Mouse (Mus musculus): Measurements from ENCODE around the gene Gm42906. TPM values are rescaled to one million over a fixed set of nuclear protein-coding genes. Genes with fewer than 3 reads are reported as not detected.

Gm42906 gene
- polyA plus RNA-seq, 1 experiment from 2014 or later, result not detected

DNA sequence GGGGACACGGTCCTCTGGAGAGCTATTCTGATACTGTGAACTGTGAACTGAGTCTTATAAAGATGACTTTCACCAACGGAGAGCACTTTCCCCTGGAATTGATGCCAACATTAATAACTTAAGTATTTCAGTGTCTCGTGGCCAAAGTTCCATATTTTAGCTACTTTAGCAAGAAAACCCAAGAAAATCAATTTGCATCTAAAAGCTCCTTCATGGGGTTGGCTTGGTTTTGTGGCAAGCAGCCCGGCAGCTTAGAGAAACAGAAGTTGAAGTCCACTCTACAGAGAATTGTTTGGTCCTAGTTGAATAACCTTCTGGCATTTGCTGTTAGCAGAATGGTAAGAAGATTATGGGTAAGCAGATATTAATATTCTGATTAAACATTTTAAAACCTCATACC lies 196.6 kb downstream of the Gm42906 start:
- no peak overlapping the region for H3K9ac ChIP-seq (ENCODE audit: low read depth, low read length)
- no peak for ATAC-seq (replicated peaks; ENCODE audit: insufficient number of reproducible peaks, low FRiP score, low TSS enrichment)
- no peak overlapping the region for H3K4me2 ChIP-seq
- H3K36me3 ChIP-seq (ENCODE audit: control insufficient read depth, insufficient read depth, low read length), result no peaks in the 10 kb centered on the region
- no peak overlapping the region for H3K27ac ChIP-seq (ENCODE audit: low read depth, low read length)
- peaks cover 10% of the 10 kb centered on the region; the same call in 1 of the 2 replicates for H3K27me3 ChIP-seq (ENCODE audit: control insufficient read depth, insufficient read depth, low read length)
- no peaks in the 10 kb centered on the region for H3K9me3 ChIP-seq (replicated peaks; ENCODE audit: control insufficient read depth, low read length)
- no peak overlapping the region for H3K4me3 ChIP-seq (ENCODE audit: low read depth, low read length)
- H3K4me1 ChIP-seq (ENCODE audit: control insufficient read depth, insufficient read depth, low read length), result no peaks in the 10 kb centered on the region; the same call in none of the 2 replicates
- 83% methylated on average over 4 of the region's 4 CpGs for WGBS (ENCODE audit: insufficient replicate concordance)

DNA sequence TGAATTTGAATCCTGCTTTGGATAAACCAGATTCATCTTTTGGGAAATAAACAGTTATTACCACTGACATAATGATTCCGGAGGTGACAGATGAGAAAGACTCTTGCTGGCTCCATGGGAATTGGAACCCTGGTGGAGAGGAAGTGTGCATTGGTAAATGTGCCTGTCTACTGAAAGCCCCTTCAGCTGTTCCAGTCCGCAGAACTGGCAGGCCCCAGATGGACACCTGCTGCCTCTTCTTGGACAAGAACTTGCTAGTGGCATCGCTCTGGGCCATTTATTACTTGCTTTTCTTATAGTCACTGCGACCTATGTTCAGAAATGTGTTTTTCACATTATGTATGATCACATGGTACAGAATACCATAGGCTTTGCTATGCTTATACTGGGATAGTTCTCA lies 197.5 kb downstream of the Gm42906 start:
- WGBS (ENCODE audit: insufficient replicate concordance), result 82% methylated on average over 4 of the region's 4 CpGs
- no peaks in the 10 kb centered on the region for H3K9me3 ChIP-seq (replicated peaks; ENCODE audit: control insufficient read depth, low read length)

DNA sequence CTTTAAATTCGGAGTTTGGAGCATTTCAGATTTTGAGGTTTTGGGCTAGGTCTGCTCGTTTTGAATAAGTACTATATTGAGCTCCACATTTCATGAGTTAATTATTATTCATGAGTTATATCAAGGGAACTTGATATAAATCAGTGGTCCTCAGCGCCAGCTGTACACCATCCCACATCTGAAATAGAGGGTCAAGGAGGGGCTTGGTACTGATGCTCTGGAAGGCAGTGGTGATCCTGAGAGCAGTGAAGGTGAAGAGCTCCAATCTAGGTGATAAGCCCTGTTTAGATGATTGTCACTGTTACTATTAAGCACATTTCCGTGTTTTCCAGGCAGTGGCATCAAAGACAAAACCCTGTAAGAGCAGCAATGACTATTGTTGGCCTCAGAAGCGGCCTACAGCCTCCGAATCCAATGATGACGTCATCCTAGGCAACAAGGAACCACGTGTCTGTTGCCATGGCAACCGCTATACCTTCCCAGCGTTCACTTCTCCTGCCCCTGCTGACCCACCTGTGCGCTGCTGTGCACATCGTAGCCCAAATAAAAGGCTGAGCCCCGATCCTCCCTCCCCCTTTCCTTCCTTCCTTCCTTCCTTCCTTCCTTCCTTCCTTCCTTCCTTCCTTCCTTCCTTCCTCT lies 199.5 kb downstream of the Gm42906 start:
- H3K27me3 ChIP-seq (ENCODE audit: control insufficient read depth, insufficient read depth, low read length), result peaks cover 7% of the 10 kb centered on the region; the same call in 1 of the 2 replicates
- no peak for ATAC-seq (replicated peaks; ENCODE audit: insufficient number of reproducible peaks, low FRiP score, low TSS enrichment)
- 78% methylated on average over 13 of the region's 13 CpGs for WGBS (ENCODE audit: insufficient replicate concordance)

More for the DNA sequence above, 197.5 kb downstream of the Gm42906 start:
- Histone ChIP-seq H3K4me2 (no peak overlapping the region), H3K4me1 (ENCODE audit: control insufficient read depth, insufficient read depth, low read length) (no peaks in the 10 kb centered on the region; the same call in none of the 2 replicates), H3K36me3 (ENCODE audit: control insufficient read depth, insufficient read depth, low read length) (no peaks in the 10 kb centered on the region), H3K27ac (ENCODE audit: low read depth, low read length) (no peak overlapping the region), H3K4me3 (ENCODE audit: low read depth, low read length) (no peak overlapping the region), H3K27me3 (ENCODE audit: control insufficient read depth, insufficient read depth, low read length) (peaks cover 7% of the 10 kb centered on the region; the same call in 1 of the 2 replicates), H3K9ac (ENCODE audit: low read depth, low read length) (no peak overlapping the region)
- no peak for ATAC-seq (replicated peaks; ENCODE audit: insufficient number of reproducible peaks, low FRiP score, low TSS enrichment)

DNA sequence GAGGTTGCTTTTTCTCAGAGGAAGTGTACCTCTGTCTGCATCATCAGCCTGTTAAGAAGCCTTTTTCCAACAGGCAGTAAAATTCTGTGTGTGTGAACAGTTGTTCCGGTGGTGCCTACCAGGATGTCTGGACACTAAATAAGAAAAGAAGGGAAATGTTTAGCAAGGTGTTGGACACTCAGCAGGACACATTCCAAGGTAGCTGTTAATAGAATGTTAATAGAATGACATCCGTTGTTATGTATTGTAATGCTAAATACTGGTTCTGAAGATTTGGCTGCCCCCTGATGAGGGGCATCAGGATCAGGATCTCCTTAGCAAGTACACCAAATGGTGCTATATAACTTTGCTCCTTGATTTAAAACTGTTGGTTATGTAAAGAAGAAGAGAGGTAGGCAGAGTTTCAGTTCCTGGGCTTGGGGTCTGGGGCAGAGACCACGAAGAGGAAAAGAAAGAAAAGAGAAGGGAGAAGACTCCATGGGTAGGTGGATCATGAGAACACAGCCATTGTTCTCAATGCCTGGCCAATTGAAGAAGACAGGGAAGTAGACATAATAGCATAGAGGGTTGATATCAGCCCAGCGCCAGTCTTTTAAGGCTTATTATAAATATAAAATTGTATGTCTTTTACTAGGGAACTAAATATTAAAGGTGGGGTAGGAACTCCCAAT lies 204.1 kb downstream of the Gm42906 start:
- Histone ChIP-seq H3K4me3 (ENCODE audit: low read depth, low read length) (no peak overlapping the region), H3K9me3 (replicated peaks; ENCODE audit: control insufficient read depth, low read length) (no peaks in the 10 kb centered on the region), H3K36me3 (ENCODE audit: control insufficient read depth, insufficient read depth, low read length) (no peaks in the 10 kb centered on the region), H3K4me2 (no peak overlapping the region), H3K27ac (ENCODE audit: low read depth, low read length) (no peak overlapping the region), H3K9ac (ENCODE audit: low read depth, low read length) (no peak overlapping the region), H3K27me3 (ENCODE audit: control insufficient read depth, insufficient read depth, low read length) (no peaks in the 10 kb centered on the region), H3K4me1 (ENCODE audit: control insufficient read depth, insufficient read depth, low read length) (no peaks in the 10 kb centered on the region)
- WGBS (ENCODE audit: insufficient replicate concordance), result 56% methylated on average over 4 of the region's 4 CpGs
- no peak for ATAC-seq (replicated peaks; ENCODE audit: insufficient number of reproducible peaks, low FRiP score, low TSS enrichment)

More for the DNA sequence above, 199.5 kb downstream of the Gm42906 start:
- no peak overlapping the region for H3K4me2 ChIP-seq
- no peaks in the 10 kb centered on the region for H3K36me3 ChIP-seq (ENCODE audit: control insufficient read depth, insufficient read depth, low read length)
- no peak overlapping the region for H3K9ac ChIP-seq (ENCODE audit: low read depth, low read length)
- no peaks in the 10 kb centered on the region; the same call in none of the 2 replicates for H3K4me1 ChIP-seq (ENCODE audit: control insufficient read depth, insufficient read depth, low read length)
- no peak overlapping the region for H3K27ac ChIP-seq (ENCODE audit: low read depth, low read length)
- no peaks in the 10 kb centered on the region for H3K9me3 ChIP-seq (replicated peaks; ENCODE audit: control insufficient read depth, low read length)
- H3K4me3 ChIP-seq (ENCODE audit: low read depth, low read length), result no peak overlapping the region

DNA sequence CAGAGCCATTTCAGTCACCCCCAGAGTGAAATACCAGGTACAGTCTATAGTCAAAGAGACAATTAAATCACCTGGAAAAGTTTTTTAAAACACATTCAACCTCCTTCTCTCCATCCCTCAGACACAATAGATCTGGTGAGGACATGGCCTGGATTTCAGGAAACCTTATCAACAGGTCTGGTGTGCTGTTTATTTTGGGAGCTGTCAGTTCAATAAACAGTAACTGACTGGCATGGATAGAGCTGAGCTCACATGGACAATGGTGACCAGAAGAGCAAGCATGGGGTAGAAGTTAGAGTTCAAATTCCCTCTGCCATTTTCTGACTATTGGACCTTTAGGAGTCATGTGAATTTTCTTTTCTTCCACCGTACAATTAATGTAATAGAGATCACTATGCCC lies 205.2 kb downstream of the Gm42906 start:
- no peak for ATAC-seq (replicated peaks; ENCODE audit: insufficient number of reproducible peaks, low FRiP score, low TSS enrichment)
- no peak overlapping the region for H3K9ac ChIP-seq (ENCODE audit: low read depth, low read length)
- no peak overlapping the region for H3K27ac ChIP-seq (ENCODE audit: low read depth, low read length)
- 88% methylated on average over 1 of the region's 1 CpGs for WGBS (ENCODE audit: insufficient replicate concordance)
- H3K36me3 ChIP-seq (ENCODE audit: control insufficient read depth, insufficient read depth, low read length), result no peaks in the 10 kb centered on the region
- no peak overlapping the region for H3K4me3 ChIP-seq (ENCODE audit: low read depth, low read length)
- no peak overlapping the region for H3K4me2 ChIP-seq
- H3K9me3 ChIP-seq (replicated peaks; ENCODE audit: control insufficient read depth, low read length), result no peaks in the 10 kb centered on the region
- H3K4me1 ChIP-seq (ENCODE audit: control insufficient read depth, insufficient read depth, low read length), result no peaks in the 10 kb centered on the region
- no peaks in the 10 kb centered on the region for H3K27me3 ChIP-seq (ENCODE audit: control insufficient read depth, insufficient read depth, low read length)

DNA sequence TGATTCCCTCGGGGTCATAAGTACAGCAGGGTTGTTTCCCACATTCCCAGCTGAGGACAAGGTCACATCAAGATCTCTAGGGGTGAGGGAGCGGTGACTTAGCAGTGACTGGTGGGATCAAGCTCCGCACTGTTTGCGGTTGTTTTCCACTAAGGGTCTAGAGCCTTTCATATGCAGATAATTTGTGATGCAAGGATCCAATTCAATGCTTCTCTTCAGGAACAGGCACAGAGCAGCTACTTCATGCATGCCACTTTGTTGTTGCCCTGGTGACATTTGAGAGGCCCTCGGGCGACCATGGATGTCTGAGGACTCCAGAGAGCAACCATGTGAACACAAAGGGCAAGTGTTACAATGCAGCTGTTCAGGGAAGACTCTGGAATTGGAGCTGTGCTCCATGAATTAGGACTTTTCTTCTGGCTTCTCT lies 209.3 kb downstream of the Gm42906 start:
- H3K4me1 ChIP-seq (ENCODE audit: control insufficient read depth, insufficient read depth, low read length), result no peaks in the 10 kb centered on the region
- H3K9me3 ChIP-seq (replicated peaks; ENCODE audit: control insufficient read depth, low read length), result no peaks in the 10 kb centered on the region
- no peaks in the 10 kb centered on the region for H3K36me3 ChIP-seq (ENCODE audit: control insufficient read depth, insufficient read depth, low read length)
- H3K4me2 ChIP-seq, result no peak overlapping the region
- no peak overlapping the region for H3K27ac ChIP-seq (ENCODE audit: low read depth, low read length)
- no peak for ATAC-seq (replicated peaks; ENCODE audit: insufficient number of reproducible peaks, low FRiP score, low TSS enrichment)
- H3K9ac ChIP-seq (ENCODE audit: low read depth, low read length), result no peak overlapping the region
- no peaks in the 10 kb centered on the region for H3K27me3 ChIP-seq (ENCODE audit: control insufficient read depth, insufficient read depth, low read length)
- no peak overlapping the region for H3K4me3 ChIP-seq (ENCODE audit: low read depth, low read length)
- WGBS (ENCODE audit: insufficient replicate concordance), result 58% methylated on average over 6 of the region's 6 CpGs

DNA sequence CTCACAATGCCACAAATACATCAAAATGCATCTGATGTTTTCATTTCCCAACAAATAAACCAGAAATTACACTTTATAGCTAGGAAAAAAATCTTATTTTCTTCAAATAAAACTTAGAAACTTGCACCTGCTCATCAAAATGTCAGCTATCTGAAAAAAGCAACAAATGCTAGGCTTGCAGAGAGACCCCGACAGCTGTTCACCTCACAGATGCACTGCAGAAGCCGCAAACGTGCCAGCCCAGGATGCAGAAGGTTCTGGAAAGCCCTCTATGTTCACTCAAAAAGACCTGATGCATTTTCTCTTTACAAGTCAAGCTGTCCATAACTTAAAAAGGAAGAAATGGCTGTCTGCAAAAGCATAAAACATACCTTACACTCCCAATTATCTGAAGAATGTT lies 214.9 kb downstream of the Gm42906 start:
- ATAC-seq (replicated peaks; ENCODE audit: insufficient number of reproducible peaks, low FRiP score, low TSS enrichment), result no peak
- Histone ChIP-seq H3K36me3 (ENCODE audit: control insufficient read depth, insufficient read depth, low read length) (no peaks in the 10 kb centered on the region), H3K27me3 (ENCODE audit: control insufficient read depth, insufficient read depth, low read length) (no peaks in the 10 kb centered on the region), H3K4me1 (ENCODE audit: control insufficient read depth, insufficient read depth, low read length) (no peaks in the 10 kb centered on the region), H3K4me2 (no peak overlapping the region), H3K9me3 (replicated peaks; ENCODE audit: control insufficient read depth, low read length) (no peaks in the 10 kb centered on the region), H3K27ac (ENCODE audit: low read depth, low read length) (no peak overlapping the region), H3K9ac (ENCODE audit: low read depth, low read length) (no peak overlapping the region), H3K4me3 (ENCODE audit: low read depth, low read length) (no peak overlapping the region)
- 80% methylated on average over 3 of the region's 3 CpGs for WGBS (ENCODE audit: insufficient replicate concordance)

DNA sequence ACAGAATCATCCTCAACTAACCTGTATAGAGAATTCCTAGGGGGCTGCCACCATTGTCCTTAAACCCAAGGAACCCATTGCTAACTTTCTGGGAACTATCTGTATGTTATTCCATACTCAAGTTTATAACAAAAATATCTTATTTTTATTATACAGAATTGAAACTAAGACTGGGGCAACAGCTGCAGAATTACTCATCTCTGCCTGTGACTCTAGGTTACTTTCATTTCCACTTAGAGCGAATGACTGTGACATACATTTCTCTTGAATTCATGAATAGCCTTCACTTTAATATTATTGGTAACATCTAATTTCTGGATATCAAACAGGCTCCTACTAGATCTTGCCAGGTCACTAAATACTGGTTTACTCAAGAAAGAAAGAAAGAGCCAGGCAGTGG lies 217.1 kb downstream of the Gm42906 start:
- Histone ChIP-seq H3K4me3 (ENCODE audit: low read depth, low read length) (no peak overlapping the region), H3K27ac (ENCODE audit: low read depth, low read length) (no peak overlapping the region), H3K36me3 (ENCODE audit: control insufficient read depth, insufficient read depth, low read length) (no peaks in the 10 kb centered on the region), H3K27me3 (ENCODE audit: control insufficient read depth, insufficient read depth, low read length) (no peaks in the 10 kb centered on the region), H3K9ac (ENCODE audit: low read depth, low read length) (no peak overlapping the region), H3K9me3 (replicated peaks; ENCODE audit: control insufficient read depth, low read length) (no peaks in the 10 kb centered on the region), H3K4me1 (ENCODE audit: control insufficient read depth, insufficient read depth, low read length) (no peaks in the 10 kb centered on the region), H3K4me2 (no peak overlapping the region)
- no peak for ATAC-seq (replicated peaks; ENCODE audit: insufficient number of reproducible peaks, low FRiP score, low TSS enrichment)
- WGBS (ENCODE audit: insufficient replicate concordance), result 81% methylated on average over 1 of the region's 1 CpGs

DNA sequence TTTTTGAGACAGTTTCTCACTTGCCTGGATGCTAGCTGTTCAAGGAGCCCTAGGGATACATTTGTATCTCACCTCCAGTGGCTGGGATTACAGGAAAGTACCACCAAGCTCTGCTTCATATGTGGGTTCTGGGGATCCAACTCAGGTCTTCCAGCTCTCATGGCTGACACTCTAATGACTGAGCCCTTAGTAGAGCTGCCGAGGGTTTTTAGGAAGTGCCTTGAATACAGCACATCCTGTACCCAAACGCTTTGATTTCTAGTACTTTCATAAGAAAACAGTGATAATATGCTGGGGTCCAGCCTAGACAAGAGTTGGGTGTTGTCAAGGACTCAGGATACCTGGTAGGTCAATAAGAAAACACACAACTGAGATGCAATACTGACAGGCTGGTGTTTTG lies 217.9 kb downstream of the Gm42906 start:
- Histone ChIP-seq H3K9me3 (replicated peaks; ENCODE audit: control insufficient read depth, low read length) (no peaks in the 10 kb centered on the region), H3K4me3 (ENCODE audit: low read depth, low read length) (no peak overlapping the region), H3K27me3 (ENCODE audit: control insufficient read depth, insufficient read depth, low read length) (no peaks in the 10 kb centered on the region), H3K4me1 (ENCODE audit: control insufficient read depth, insufficient read depth, low read length) (no peaks in the 10 kb centered on the region), H3K4me2 (no peak overlapping the region), H3K36me3 (ENCODE audit: control insufficient read depth, insufficient read depth, low read length) (no peaks in the 10 kb centered on the region), H3K9ac (ENCODE audit: low read depth, low read length) (no peak overlapping the region), H3K27ac (ENCODE audit: low read depth, low read length) (no peak overlapping the region)
- WGBS (ENCODE audit: insufficient replicate concordance), result 64% methylated on average over 2 of the region's 2 CpGs
- ATAC-seq (replicated peaks; ENCODE audit: insufficient number of reproducible peaks, low FRiP score, low TSS enrichment), result no peak

Data from heart, embryonic 11.5 days (tissue).